Mouse (Mus musculus) brain, embryonic 18.5 days (tissue): Measurements from ENCODE around the gene T2.
"Not testable (repeated sequence)": the region's sequence is repeated elsewhere in the genome, so short reads cannot be mapped to it uniquely, and the experiment has no call there.

ENCODE experiments used
- DNase-seq: peaks from one replicate; pipeline ENCODE4 v3.0.0-alpha.2; 2012; ENCODE audit warnings: low read depth, low spot score

Gene T2

GRCm38 (mm10) chr17:8355692-8356091 lies at the start of gene T2:
Gene T2 (plus strand): TSS chr17:8355992.
- DNase-seq, result no peak

DNA sequence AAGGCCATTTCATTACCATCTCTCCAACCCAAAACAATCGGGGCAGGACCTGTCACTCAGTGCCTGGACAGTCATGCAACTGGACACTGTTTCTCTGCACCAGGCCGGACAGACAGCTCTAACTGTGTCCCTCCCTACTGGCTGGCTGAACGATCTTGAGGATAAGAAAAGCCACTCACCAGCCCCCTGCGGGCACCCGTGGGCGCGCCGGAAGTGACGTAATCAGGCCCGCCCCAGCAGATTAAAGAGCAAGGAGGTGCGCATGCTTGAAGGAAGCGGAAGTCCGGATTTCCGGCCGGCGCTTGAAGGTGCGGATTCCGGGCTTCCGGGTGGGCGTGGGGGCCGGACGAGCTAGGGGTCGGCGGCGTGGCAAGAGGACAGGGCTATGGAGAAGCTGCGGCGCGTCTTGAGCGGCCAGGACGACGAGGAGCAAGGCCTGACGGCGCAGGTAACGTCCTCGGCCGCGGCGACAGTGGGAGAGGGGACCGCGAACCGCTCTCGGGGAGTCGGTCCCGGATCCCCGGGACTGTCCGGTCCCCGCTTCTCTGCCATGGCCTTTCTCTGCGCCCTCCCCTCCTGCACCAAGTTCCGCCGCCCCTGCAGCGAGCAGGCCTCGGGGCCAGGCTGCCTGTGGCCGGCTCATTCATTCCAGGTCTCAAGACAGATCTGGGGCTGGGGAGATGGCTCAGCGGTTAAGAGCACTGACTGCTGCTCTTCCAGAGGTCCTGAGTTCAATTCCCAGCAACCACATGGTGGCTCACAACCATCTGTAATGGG lies 44.8 kb upstream of the T2 start, which contains the start of gene Sft2d1:
Gene Sft2d1 (plus strand): TSS at position 265 of the 777 bp plus-strand sequence.
- DNase-seq, result peak; percentile 90

- DNase-seq, result no peak
Measured at GRCm38 (mm10) chr17:8311751-8312150, 44.0 kb upstream of the T2 start.

DNA sequence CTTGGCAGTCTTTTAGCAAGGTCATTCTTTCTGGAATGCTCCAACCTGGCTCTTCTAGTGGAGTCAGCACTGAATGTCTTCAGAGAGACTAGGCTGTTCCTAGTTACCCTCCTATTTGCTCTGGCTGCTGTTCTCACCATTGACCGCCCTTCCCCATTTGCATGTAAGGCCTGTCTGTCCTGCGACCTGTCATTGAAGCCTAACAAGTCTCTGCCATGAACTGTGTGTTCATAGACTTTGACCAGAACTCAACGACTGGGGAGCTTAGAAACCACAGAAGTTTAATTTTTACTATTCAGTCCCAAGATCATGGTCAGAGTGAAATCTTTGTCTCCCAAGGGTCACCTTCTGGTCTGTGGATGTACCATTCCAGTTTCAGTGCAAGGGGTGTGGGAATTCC lies 41.8 kb upstream of the T2 start:
- no peak for DNase-seq

DNA sequence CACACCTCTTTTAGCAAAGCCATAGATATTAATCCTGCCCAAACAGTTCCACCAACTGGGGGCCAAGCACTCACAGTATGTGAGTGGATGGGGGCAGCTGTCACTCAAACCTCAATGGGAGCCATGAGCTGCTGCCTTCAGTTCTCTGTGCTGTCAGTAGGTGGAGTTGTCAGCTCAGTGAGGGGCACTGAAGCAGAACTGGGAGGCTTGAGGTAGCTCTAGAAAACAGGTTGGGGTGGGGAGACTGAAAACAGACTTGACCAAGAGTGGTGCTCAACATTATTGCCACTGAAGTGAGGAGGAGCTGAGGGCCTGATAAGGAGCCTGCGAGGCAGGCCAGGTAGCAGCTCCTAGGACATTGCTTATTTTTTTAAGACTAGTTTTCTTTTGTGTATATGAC lies 39.5 kb upstream of the T2 start:
- no peak for DNase-seq

DNA sequence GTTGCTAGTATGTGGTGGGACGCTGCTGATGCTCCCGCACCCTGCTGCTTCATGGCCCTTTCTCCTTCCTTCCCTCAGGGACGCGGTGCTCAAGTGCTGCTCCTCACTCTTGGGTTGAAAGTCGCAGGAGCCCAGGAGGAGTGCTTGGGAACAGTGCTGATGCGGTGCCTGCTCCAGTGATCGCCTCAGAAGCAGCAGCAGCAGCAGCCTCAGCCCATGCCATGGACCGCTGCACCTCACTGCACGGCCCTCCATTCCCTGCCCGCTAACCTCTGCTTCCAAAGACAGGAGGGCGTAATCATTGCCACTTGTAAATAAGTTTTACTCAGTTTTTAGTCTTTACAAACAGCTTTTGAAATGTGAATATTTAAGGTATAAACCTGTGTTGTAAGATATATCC lies 28.9 kb upstream of the T2 start:
- DNase-seq, result not testable (repeated sequence)

DNA sequence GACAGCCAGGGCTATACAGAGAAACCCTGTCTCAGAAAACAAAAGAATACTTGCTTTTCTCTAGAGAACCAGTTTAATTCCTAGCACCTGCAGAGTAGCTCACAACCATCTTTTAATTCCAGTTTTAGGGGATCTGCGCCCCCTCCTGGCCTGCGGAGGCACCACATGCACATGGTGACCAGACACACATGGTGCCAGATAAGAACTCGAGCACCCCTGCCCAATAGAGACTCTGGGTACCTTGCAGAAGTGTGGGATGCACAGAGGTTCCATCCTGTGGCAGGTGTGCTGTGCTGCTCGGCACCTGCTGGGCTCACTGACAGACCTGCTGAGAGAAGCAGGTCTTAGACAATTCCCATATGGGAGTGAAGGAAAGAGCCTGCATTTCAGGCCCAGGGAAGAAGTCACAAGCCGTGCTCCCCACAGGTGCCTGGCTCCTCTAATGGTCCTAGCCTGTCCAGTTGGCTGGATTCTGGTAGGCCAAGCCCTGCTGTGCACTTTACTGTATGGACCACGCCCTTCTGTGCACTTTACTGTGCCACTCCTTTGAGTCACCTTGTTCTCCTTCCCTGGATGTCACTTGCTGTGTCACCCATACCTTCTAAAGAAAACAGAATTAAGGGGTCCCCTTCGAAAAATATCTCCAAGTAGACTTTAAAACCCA lies 27.1 kb upstream of the T2 start:
- DNase-seq, result no peak

DNA sequence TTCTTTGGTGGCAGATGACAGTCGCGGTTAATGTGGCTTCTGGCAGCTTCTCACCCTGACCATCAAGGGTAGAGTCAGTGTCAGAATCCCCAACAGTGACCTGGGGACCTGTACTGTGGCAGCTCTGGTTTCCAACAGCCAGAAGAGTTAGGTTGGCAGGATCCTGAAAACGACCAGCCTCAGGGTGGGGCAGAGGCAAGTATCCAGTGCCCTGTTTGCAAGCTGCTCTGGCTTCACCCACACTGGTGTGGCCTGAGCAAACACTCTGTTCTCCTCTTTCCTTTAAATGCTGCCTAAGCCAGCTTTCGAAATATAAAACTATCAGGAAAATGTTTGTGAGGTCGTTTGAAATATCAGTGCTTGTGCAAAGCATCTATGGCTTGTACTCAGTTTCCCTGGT lies 25.2 kb upstream of the T2 start:
- no peak for DNase-seq

DNA sequence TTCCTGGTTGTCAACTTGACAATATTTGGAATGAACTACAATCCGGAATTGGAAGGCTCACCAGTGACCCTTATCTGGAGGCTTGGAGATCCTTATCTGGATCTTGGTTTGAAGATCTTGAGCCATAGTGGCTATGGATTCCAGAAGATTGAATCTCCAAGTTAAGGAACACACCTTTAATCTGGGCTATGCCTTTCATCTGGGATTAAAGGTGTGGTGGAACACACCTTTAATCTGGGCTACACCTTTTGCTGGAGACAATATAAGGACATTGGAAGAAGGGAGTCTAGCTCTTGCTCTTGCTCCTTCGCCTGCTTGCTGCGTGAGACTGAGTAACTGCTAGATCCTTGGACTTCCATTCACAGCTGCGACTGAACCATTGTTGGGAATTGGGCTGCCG lies 18.6 kb upstream of the T2 start, which contains the start of gene Prr18:
Gene Prr18 (plus strand): TSS at position 301 of the 400 bp plus-strand sequence.
- not testable (repeated sequence) for DNase-seq

DNA sequence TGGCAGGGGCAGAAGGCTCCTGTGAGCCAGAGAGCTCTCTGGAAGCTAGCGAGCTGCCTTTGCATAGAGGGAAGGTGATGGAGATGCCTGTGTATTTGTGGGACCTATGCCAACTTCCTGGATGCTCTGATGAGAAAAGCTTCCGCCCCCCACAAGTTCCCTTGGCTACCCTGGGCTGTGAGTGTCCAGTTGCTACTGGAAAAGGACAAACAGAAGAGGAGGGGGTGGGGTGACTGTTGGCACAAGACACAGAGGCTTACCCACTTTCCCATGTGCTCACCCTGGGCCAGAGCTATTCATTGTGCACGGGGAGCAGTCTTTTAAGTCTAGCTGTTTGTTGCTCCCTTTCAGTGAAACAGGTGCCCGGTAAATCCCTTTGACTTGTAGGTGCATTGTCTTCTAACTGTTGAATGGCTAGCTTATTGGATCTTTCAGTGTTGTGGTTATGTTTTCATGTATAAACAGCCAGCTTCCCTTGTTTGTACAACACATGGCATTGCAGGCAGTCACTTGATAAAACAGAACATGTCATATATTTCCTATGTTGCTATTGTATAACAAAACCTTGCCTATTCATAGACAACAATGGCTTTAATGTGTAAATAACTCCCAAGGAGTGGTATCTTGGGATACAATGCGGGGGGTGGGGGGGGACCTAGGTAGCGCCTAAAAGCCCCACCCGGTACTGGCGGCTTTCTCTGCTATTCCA lies 16.0 kb upstream of the T2 start:
- DNase-seq, result no peak

- peak; percentile 42 for DNase-seq
Measured at GRCm38 (mm10) chr17:8340407-8341359, 15.1 kb upstream of the T2 start.

DNA sequence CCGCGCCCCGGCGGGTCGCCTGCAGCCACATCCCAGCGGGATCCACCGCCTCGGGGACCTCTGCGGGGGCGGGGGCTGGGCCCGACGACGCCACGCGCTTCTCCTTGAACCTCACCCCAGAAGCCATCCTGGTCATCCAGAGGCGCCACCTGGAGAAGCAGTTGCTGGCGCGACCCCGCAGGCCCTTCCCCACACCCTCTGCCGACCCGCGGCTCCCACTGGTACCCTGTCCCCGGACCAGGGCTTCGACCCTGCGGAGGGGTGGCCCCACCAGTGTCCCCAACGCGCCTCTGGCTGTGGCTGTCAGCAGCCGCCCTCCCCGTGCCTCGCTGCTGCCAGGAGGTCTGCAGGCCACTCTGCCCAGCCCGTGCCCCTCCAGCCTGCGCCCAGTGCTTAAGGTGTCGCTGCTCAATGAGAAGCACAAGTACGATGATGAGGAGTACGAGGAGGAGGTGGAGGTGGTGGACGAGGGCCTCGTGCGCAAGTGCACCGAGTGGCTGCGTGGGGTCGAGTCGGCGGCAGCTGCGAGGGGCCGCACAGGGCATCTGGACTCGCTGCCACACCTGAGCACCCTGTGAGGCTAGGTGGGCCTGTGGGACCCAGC lies 14.3 kb upstream of the T2 start:
- DNase-seq, result no peak

DNA sequence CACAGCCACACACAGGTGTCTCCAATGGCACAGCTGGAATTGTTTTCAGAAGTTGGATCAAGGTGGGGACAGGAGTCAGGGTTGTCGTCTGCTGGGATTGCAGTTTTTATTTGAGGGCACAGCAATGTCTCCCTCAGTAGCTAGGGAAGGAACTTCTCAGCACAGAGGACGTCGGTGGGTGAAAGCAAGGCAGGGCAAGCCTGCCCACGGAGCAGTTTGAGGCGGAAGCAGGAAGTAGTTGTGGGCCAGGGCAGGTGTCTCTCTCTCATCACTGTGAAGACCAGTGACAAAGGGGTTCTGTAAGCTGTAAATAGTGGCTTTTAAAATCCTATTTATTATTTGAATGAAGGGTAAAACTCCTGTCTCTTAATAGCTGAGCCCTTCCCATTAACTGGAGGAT lies 13.1 kb upstream of the T2 start:
- DNase-seq, result no peak

DNA sequence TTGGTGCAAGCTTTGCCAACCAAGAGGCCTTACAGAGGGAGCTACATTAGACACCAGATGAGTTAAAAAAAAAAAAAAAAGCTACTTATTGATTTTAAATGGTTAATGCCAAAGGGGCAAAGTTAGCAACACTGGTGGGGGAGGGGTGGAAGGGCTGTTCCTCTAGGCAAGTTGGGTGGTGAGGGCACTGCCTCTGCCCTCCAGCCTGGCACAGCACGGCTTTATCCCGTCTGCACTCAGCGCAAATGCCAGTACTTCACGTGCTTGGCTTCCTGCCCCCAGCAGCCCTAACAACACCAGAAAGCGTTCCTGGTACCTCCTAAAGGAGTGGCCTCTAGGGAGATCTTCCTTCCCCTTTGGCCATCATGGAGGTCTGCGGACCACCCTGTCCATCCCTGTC lies 12.4 kb upstream of the T2 start:
- DNase-seq, result no peak

GRCm38 (mm10) chr17:8347765-8348285 lies 8.0 kb upstream of the T2 start:
- no peak for DNase-seq

DNA sequence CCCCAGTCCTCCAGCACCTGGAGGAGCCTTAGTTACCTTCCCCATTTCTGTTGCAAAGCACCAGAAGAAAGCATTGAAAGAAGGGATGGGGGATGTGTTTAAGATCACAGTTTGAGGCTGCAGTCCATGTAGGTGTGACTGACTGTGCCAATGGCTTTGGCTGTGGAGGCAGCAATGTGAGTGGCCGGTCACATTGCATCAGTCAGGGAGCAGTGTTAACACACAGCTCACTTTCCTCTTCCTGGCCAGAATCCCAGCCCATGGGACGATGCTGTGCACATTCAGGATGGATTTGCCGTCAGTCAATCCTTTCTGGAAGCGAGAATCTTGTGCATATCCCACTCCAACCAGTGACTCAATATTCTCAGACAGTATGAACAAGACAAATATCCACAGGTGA lies 6.9 kb upstream of the T2 start:
- no peak for DNase-seq

DNA sequence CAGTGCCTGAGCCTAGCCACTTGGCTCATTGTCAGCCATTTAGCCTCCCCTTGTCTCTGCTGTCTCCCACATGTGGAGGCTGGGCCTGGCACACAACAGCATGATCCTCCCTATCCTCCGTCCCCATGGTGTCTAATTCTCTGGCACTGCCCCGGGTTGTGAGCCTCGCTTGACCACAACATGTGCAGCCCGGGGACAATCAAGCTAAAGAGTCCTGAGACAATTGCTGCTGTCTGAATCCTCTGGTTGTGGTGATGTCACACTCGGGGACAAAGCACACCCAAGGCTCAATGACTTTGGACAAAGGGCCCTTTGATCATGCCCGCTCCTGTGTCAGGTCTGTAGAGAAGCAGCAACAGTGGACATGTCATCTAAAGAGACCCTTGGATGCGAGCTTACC lies 4.7 kb upstream of the T2 start:
- no peak for DNase-seq

- DNase-seq, result no peak
Measured at GRCm38 (mm10) chr17:8357498-8357897, 1.7 kb downstream of the T2 start.

GRCm38 (mm10) chr17:8360876-8361275 lies 5.1 kb downstream of the T2 start:
- no peak for DNase-seq

GRCm38 (mm10) chr17:8361281-8362103 lies 5.7 kb downstream of the T2 start:
- DNase-seq, result no peak
